Comparison of ENCODE assay signal across 27 mouse cellular contexts in genomic region chr1:175079819-175080608, GRCm38 (mm10).
DNase-seq lines count a peak whose midpoint lies in the region; ATAC-seq and TF ChIP-seq lines count a peak whose summit lies in the region.
"Had no signal": no experiment of that assay in that cellular context is flagged by ENCODE, and none has a peak within 500 bp of the region (broad histone marks: within the 10 kb centered on the region; RNA-seq: fewer than 3 reads in every experiment).

No protein-coding gene starts in this region.

- ATAC-seq in forebrain, embryonic 13.5 days, result 0 out of 2 replicates have a peak, but pooled peaks have one; percentile 36
- ATAC-seq in forebrain, postnatal 0 days, result no peak
- no peak for ATAC-seq in midbrain, embryonic 11.5 days (ENCODE audit: low FRiP score)
- ATAC-seq in embryonic facial prominence, embryonic 11.5 days (replicated peaks; ENCODE audit: insufficient number of reproducible peaks, low FRiP score, low TSS enrichment, low read depth), result peak; percentile 77
- peak; percentile 53; the same call in 1 of the 2 replicates for ATAC-seq in neural tube, embryonic 15.5 days (ENCODE audit: low FRiP score)
- ATAC-seq: forebrain, embryonic 16.5 days; liver, postnatal 0 days; lung, postnatal 0 days had no signal

- H3K9me3 ChIP-seq in forebrain, embryonic 13.5 days (replicated peaks), result no peaks in the 10 kb centered on the region
- no peaks in the 10 kb centered on the region for H3K9me3 ChIP-seq in forebrain, postnatal 0 days (ENCODE audit: low read length)
- H3K9me3 ChIP-seq in midbrain, embryonic 11.5 days (ENCODE audit: control insufficient read depth, low read length), result no peaks in the 10 kb centered on the region
- H3K9me3 ChIP-seq in midbrain, embryonic 10.5 days (replicated peaks), result no peaks in the 10 kb centered on the region
- H3K9me3 ChIP-seq in embryonic facial prominence, embryonic 11.5 days (replicated peaks; ENCODE audit: control insufficient read depth, low read length), result no peaks in the 10 kb centered on the region
- H3K9me3 ChIP-seq in neural tube, embryonic 15.5 days (replicated peaks), result no peaks in the 10 kb centered on the region
- H3K9me3 ChIP-seq: embryonic facial prominence, embryonic 15.5 days; midbrain, embryonic 12.5 days; neural tube, embryonic 13.5 days had no signal

- no peak for DNase-seq in forebrain, postnatal 0 days
- DNase-seq in midbrain, embryonic 11.5 days (ENCODE audit: low spot score, missing footprints), result peak; percentile 76
- DNase-seq in midbrain, embryonic 10.5 days (ENCODE audit: low spot score), result no peak
- peak; percentile 85 for DNase-seq in embryonic facial prominence, embryonic 11.5 days (ENCODE audit: low spot score)
- no peak for DNase-seq in right cerebral cortex, adult 18-20 months
- DNase-seq in layer of hippocampus, postnatal 14 days (ENCODE audit: low spot score in 2 of 2), result no peak
- DNase-seq: adrenal gland, postnatal 10 days; cerebellum, adult 2 months; cerebellum, postnatal 25 days; gastrocnemius, postnatal 25 days; heart, postnatal 36 days; kidney, adult 11 months; kidney, postnatal 4 days; left cerebral cortex, postnatal 4 days; liver, postnatal 0 days; thymus, adult 2 months had no signal

- H3K4me1 ChIP-seq in forebrain, embryonic 13.5 days, result no peaks in the 10 kb centered on the region
- H3K4me1 ChIP-seq in forebrain, postnatal 0 days (ENCODE audit: insufficient read depth), result no peaks in the 10 kb centered on the region
- H3K4me1 ChIP-seq in midbrain, embryonic 11.5 days (ENCODE audit: control insufficient read depth, insufficient read depth, low read length), result no peaks in the 10 kb centered on the region
- H3K4me1 ChIP-seq in midbrain, embryonic 10.5 days, result no peaks in the 10 kb centered on the region
- no peaks in the 10 kb centered on the region for H3K4me1 ChIP-seq in embryonic facial prominence, embryonic 11.5 days (ENCODE audit: control insufficient read depth, insufficient read depth, low read length)
- H3K4me1 ChIP-seq in neural tube, embryonic 15.5 days, result no peaks in the 10 kb centered on the region
- H3K4me1 ChIP-seq: embryonic facial prominence, embryonic 15.5 days; midbrain, embryonic 12.5 days; neural tube, embryonic 13.5 days had no signal

- H3K9ac ChIP-seq in forebrain, embryonic 13.5 days, result no peak overlapping the region
- no peak overlapping the region for H3K9ac ChIP-seq in forebrain, postnatal 0 days
- no peak overlapping the region for H3K9ac ChIP-seq in midbrain, embryonic 11.5 days (ENCODE audit: low read length)
- no peak overlapping the region for H3K9ac ChIP-seq in embryonic facial prominence, embryonic 11.5 days (replicated peaks; ENCODE audit: low read length)
- H3K9ac ChIP-seq in neural tube, embryonic 15.5 days (replicated peaks), result no peak overlapping the region
- H3K9ac ChIP-seq: embryonic facial prominence, embryonic 15.5 days; liver, postnatal 0 days; midbrain, embryonic 12.5 days; neural tube, embryonic 13.5 days had no signal

- H3K36me3 ChIP-seq in forebrain, embryonic 13.5 days (ENCODE audit: poor library complexity, severe bottlenecking), result no peaks in the 10 kb centered on the region
- H3K36me3 ChIP-seq in forebrain, postnatal 0 days (ENCODE audit: insufficient read depth), result no peaks in the 10 kb centered on the region
- no peaks in the 10 kb centered on the region for H3K36me3 ChIP-seq in midbrain, embryonic 11.5 days (ENCODE audit: control insufficient read depth, insufficient read depth, low read length)
- no peaks in the 10 kb centered on the region for H3K36me3 ChIP-seq in midbrain, embryonic 10.5 days
- no peaks in the 10 kb centered on the region for H3K36me3 ChIP-seq in embryonic facial prominence, embryonic 11.5 days (replicated peaks; ENCODE audit: control insufficient read depth, insufficient read depth, low read depth, low read length)
- no peaks in the 10 kb centered on the region; the same call in 1 of the 2 replicates for H3K36me3 ChIP-seq in neural tube, embryonic 15.5 days
- H3K36me3 ChIP-seq: embryonic facial prominence, embryonic 15.5 days; midbrain, embryonic 12.5 days; neural tube, embryonic 13.5 days had no signal

- no peak overlapping the region for H3K4me3 ChIP-seq in forebrain, embryonic 13.5 days
- no peak overlapping the region for H3K4me3 ChIP-seq in forebrain, postnatal 0 days (ENCODE audit: low read depth, low read length)
- H3K4me3 ChIP-seq in midbrain, embryonic 11.5 days (ENCODE audit: low read depth, low read length), result no peak overlapping the region
- no peak overlapping the region for H3K4me3 ChIP-seq in midbrain, embryonic 10.5 days
- H3K4me3 ChIP-seq in embryonic facial prominence, embryonic 11.5 days (ENCODE audit: low read depth, low read length), result no peak overlapping the region
- no peak overlapping the region for H3K4me3 ChIP-seq in neural tube, embryonic 15.5 days (replicated peaks)
- H3K4me3 ChIP-seq: embryonic facial prominence, embryonic 15.5 days; left cerebral cortex, adult 2 months; midbrain, embryonic 12.5 days; neural tube, embryonic 13.5 days had no signal

- H3K27me3 ChIP-seq in forebrain, embryonic 13.5 days, result no peaks in the 10 kb centered on the region
- H3K27me3 ChIP-seq in forebrain, postnatal 0 days (ENCODE audit: insufficient read depth, low read length), result no peaks in the 10 kb centered on the region
- no peaks in the 10 kb centered on the region for H3K27me3 ChIP-seq in midbrain, embryonic 11.5 days (ENCODE audit: control insufficient read depth, insufficient read depth, low read length)
- H3K27me3 ChIP-seq in midbrain, embryonic 10.5 days (ENCODE audit: low read depth, poor library complexity, severe bottlenecking), result no peaks in the 10 kb centered on the region
- H3K27me3 ChIP-seq in embryonic facial prominence, embryonic 11.5 days (ENCODE audit: control insufficient read depth, insufficient read depth, low read length), result no peaks in the 10 kb centered on the region
- H3K27me3 ChIP-seq in neural tube, embryonic 15.5 days (replicated peaks), result no peaks in the 10 kb centered on the region
- H3K27me3 ChIP-seq: embryonic facial prominence, embryonic 15.5 days; midbrain, embryonic 12.5 days; neural tube, embryonic 13.5 days had no signal

- no peak for TF ChIP-seq CTCF in forebrain, postnatal 0 days (IDR thresholded peaks at IDR 0.05; ENCODE audit: low read depth)

- 90% methylated on average over 4 of the region's 4 CpGs for WGBS in forebrain, embryonic 13.5 days
- 82% methylated on average over 4 of the region's 4 CpGs for WGBS in forebrain, postnatal 0 days
- 83% methylated on average over 4 of the region's 4 CpGs for WGBS in midbrain, embryonic 11.5 days
- WGBS in midbrain, embryonic 10.5 days, result 75% methylated on average over 4 of the region's 4 CpGs
- 43% methylated on average over 4 of the region's 4 CpGs for WGBS in embryonic facial prominence, embryonic 11.5 days
- whole genome bisulfite sequencing in neural tube, embryonic 15.5 days, result 82% methylated on average over 4 of the region's 4 CpGs

- no peak overlapping the region for H3K4me2 ChIP-seq in forebrain, embryonic 13.5 days
- H3K4me2 ChIP-seq in forebrain, postnatal 0 days (ENCODE audit: low read depth), result no peak overlapping the region
- no peak overlapping the region for H3K4me2 ChIP-seq in midbrain, embryonic 11.5 days
- no peak overlapping the region for H3K4me2 ChIP-seq in embryonic facial prominence, embryonic 11.5 days (ENCODE audit: low read depth, low read length)
- H3K4me2 ChIP-seq in neural tube, embryonic 15.5 days, result no peak overlapping the region
- H3K4me2 ChIP-seq: embryonic facial prominence, embryonic 15.5 days; liver, embryonic 11.5 days; midbrain, embryonic 12.5 days; neural tube, embryonic 13.5 days had no signal

- H3K27ac ChIP-seq in forebrain, embryonic 13.5 days, result no peak overlapping the region
- H3K27ac ChIP-seq in forebrain, postnatal 0 days (ENCODE audit: low read depth, low read length), result no peak overlapping the region
- H3K27ac ChIP-seq in midbrain, embryonic 11.5 days (ENCODE audit: low read depth, low read length), result no peak overlapping the region
- no peak overlapping the region for H3K27ac ChIP-seq in midbrain, embryonic 10.5 days (replicated peaks)
- H3K27ac ChIP-seq in embryonic facial prominence, embryonic 11.5 days (replicated peaks; ENCODE audit: low read depth, low read length), result no peak overlapping the region
- H3K27ac ChIP-seq in neural tube, embryonic 15.5 days (replicated peaks), result no peak overlapping the region
- H3K27ac ChIP-seq: embryonic facial prominence, embryonic 15.5 days; left cerebral cortex, adult 2 months; macrophage; midbrain, embryonic 12.5 days; neural tube, embryonic 13.5 days; stomach, postnatal 0 days had no signal

Comparison
In these comparisons a context has a peak if more than half of its experiments do, and no peak if none do; other contexts are left out.
1. ATAC-seq: peak in forebrain, embryonic 13.5 days (single experiment), embryonic facial prominence, embryonic 11.5 days (single experiment) and neural tube, embryonic 15.5 days (single experiment); none in forebrain, postnatal 0 days (single experiment) and midbrain, embryonic 11.5 days (single experiment).
2. DNase-seq: peak in midbrain, embryonic 11.5 days (single experiment) and embryonic facial prominence, embryonic 11.5 days (single experiment); none in forebrain, postnatal 0 days (single experiment), midbrain, embryonic 10.5 days (single experiment), right cerebral cortex, adult 18-20 months (single experiment) and layer of hippocampus, postnatal 14 days (0 of 2).